Mouse (Mus musculus): ENCODE results near the gene Rbm33. TPM values are rescaled to one million over a fixed set of nuclear protein-coding genes. Genes with fewer than 3 reads are reported as not detected.
A peak's percentile ranks its signal among the peaks of the same experiment; 100 is the strongest.

The Rbm33 gene
- polyA plus RNA-seq, 1 experiment: 19.1 TPM

- no peak for DNase-seq (ENCODE audit: low read depth)
These were observed 95.2 kb downstream of the Rbm33 start for GRCm38 (mm10) chr5:28412006-28412685.

GRCm38 (mm10) chr5:28413533-28413932 lies 96.6 kb downstream of the Rbm33 start:
- peak; percentile 16 for DNase-seq (ENCODE audit: low read depth)

GRCm38 (mm10) chr5:28414076-28414475 lies 97.2 kb downstream of the Rbm33 start:
- no peak for DNase-seq (ENCODE audit: low read depth)

DNA sequence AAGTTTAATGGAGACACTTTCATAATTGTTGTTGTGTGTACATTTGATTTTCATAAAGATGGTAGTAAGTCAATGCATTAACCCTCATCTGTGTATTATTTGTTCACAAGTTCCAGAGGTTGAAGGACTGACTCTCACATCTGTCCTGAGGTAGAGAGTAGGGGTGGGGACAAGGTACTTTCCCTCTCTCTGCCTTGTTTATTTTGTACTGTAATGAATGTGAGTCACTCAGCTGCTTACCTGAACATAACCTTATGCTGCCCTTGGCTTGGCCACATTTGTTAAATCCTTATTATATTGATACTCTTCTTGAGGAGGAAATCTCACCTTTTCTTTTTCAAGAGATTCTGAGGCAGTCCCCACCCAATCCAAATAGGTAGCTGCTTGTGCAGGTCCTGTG lies 99.1 kb downstream of the Rbm33 start:
- DNase-seq (ENCODE audit: low read depth): no peak

- DNase-seq (ENCODE audit: low read depth): no peak
These were observed 101.8 kb downstream of the Rbm33 start for GRCm38 (mm10) chr5:28418734-28419133.

DNA sequence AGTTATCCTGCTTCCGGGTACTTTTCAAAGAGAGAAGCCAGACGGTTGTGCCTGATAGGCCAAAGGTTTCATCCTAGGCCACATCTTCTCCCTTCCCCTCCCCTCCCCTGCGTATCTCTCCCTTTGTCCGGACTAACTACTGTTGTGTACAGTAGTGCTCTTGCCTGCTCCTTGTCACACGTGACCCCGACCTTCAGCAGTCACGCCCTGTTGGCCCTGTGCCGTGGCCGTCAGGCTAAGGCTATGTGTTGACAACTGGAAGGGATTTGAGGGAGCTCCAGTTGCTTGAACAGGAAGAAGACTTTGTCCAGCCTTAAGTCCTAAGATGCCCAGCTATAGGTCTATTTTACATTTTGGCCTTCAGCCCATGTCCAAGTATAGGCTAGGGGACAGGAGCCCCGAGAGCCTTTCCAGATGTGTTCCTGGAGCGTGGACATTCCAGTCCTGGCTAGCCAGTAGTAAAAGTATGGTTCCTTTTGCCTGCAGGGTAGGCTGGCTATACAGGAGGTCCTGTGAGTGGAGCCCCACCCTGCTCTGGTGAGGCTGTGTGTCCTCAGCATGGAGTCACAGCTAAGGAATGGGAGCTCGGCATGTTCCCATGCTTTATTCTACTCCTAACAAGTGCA lies 102.8 kb downstream of the Rbm33 start:
- no peak for DNase-seq (ENCODE audit: low read depth)

DNA sequence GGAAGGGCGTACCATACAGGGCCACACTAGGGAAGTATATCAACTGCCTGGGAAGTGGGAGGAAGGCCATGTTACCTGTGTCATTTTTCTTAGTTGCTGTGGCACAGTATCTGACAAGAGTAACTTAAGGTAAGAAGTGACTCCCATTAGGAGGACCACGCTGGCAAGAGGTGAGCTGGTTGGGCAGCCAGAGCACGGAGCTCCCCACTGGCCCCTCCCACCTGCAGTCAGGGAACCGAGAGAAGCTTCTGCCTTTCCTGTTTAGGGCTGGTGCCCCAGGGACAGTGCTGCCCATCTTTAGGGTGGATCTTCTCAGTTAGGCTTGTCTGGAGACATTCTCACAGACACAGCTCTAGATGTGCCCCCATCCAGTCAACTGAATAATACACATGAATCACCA lies 106.9 kb downstream of the Rbm33 start:
- no peak for DNase-seq (ENCODE audit: low read depth)

GRCm38 (mm10) chr5:28425926-28426325 lies 109.0 kb downstream of the Rbm33 start:
- DNase-seq (ENCODE audit: low read depth): no peak

DNA sequence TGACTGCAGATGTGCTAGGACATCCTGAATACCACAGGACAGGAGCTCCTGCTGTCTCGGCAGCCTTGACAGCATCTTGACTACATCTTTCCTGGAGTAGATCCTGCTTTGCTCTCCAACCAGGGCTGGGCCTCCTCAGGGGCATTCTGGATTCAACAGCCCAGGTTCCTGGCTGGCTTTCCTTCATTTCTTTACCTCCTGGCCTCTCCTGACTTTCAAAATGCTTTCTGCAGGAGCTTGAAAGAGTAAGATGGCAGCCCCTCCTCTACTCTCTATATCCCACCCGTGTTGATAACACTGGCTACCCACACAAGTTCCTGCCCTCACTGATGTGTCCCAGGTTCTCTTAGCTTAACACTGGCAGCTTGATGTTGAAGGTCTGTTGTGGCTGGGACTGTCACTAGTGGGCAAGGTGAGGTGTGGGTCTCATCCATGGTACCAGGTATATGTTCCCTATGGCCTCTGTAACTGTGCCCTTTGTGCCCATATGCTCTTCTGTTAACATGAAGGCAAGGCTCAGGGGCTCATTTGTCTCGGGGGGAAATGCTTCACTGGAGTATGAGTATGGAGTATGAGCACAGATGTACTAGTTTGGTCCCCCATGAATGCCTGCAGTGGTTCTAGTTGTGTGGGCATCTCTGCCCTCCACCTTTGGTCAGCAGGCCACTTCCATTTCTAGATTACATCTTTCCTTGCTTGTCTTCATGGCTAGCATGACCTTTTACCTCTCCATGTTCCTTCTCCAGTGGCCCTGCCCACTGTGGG lies 133.4 kb downstream of the Rbm33 start:
- DNase-seq (ENCODE audit: low read depth): no peak

DNA sequence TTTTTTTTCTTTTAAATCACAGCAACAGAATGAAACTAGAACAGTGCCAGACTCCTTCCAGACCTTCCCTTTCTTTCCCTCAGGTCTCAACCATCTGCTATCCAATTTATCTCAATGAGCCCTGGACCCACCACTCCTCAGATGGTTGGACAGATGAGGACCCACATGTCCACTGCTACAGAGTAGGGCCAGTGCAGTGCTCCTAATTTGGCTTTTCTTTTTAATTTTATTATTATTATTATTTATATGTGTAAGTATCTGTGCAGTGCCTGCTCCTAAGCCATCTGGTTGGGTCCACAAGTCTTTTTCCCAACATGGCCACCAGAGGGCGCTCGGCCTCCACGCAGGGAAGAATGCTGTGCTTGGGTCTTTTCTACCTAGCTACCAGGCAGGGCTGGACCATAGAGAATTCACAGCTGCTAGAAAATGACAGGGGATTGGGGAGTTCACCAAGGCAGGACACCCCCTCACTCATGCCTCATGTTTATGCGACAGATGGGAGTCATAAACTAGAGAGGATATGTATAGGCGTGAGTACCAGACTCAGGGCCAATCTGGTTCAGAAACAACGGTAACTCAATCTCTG lies 134.2 kb downstream of the Rbm33 start:
- no peak for DNase-seq (ENCODE audit: low read depth)

DNA sequence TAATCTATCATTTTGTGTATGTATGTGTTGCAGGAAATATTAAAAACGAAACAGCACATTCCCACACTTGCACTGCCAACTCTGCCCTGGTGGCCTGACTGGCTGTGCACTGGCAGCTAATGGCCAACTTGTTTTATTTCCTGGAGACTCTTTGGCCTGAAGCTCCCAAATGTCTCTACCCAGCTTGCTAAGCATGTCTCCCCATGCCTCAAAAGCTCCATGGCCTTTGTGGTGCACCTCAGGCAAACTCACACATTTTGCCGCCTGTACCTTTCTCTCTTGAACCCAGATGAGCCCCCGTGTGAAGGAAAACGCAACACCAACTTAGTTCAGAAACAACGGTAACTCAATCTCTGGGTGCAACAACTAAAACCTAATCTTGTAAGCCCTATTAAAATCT lies 136.2 kb downstream of the Rbm33 start:
- DNase-seq (ENCODE audit: low read depth): no peak

DNA sequence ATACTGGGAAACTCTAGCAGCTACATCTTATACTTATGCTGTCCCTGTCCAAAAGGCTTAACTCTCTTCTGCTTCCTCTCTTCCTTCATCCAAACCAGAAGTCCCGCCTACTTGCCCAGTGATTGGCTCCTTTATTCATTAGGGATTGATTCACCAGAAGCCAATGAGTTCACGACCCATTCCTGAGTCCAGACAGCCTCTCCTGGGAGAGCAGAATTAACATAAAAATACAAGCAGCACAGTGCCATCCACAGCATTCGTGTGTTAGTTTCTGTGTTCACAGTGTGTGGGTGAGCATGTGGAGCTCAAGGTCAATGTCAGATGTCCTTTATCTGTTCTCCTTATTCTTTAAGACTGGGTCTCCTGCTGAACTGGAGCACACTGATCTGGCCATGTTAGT lies 136.6 kb downstream of the Rbm33 start:
- no peak for DNase-seq (ENCODE audit: low read depth)

- no peak for DNase-seq (ENCODE audit: low read depth)
These were observed 137.6 kb downstream of the Rbm33 start for GRCm38 (mm10) chr5:28454546-28454945.

GRCm38 (mm10) chr5:28455721-28456120 lies 138.8 kb downstream of the Rbm33 start:
- no peak for DNase-seq (ENCODE audit: low read depth)

- no peak for DNase-seq (ENCODE audit: low read depth)
These were observed 139.4 kb downstream of the Rbm33 start for GRCm38 (mm10) chr5:28456366-28456765.

DNA sequence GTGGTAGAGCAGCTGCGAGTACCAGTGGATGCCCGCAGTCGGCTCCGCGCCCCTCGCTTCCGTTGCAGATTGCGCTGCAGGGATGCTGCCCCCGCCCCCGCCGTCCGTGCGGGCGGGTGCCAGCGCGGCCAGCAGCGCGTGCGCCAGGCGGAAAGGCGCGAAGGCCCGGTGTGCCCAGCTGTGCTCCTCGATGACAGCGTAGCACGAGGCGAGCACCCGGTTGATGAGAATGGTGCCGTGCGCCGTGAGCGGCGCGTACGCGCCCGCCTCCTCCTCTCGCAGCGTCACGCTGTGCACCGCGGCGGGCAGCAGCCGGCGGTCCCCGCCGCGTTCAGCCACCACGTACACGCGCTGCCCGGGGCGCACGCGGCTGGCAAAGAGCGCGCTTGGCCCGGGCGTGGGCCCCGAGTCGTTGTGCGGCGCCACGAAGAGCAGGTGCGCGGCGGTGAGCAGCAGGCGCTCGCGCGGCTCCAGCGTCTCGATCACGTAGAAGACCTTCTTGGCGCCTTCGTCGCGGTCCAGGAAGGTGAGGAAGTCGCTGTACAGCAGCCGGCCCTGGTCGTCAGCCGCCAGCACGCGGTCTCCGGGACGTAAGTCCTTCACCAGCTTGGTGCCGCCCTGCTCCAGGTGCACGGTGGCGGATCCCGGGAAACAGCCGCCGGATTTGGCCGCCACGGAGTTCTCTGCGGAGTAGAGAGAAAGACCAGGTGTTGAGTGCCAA lies 141.2 kb downstream of the Rbm33 start:
- DNase-seq (ENCODE audit: low read depth): no peak

- no peak for DNase-seq (ENCODE audit: low read depth)
These were observed 141.9 kb downstream of the Rbm33 start for GRCm38 (mm10) chr5:28458821-28459240.

DNA sequence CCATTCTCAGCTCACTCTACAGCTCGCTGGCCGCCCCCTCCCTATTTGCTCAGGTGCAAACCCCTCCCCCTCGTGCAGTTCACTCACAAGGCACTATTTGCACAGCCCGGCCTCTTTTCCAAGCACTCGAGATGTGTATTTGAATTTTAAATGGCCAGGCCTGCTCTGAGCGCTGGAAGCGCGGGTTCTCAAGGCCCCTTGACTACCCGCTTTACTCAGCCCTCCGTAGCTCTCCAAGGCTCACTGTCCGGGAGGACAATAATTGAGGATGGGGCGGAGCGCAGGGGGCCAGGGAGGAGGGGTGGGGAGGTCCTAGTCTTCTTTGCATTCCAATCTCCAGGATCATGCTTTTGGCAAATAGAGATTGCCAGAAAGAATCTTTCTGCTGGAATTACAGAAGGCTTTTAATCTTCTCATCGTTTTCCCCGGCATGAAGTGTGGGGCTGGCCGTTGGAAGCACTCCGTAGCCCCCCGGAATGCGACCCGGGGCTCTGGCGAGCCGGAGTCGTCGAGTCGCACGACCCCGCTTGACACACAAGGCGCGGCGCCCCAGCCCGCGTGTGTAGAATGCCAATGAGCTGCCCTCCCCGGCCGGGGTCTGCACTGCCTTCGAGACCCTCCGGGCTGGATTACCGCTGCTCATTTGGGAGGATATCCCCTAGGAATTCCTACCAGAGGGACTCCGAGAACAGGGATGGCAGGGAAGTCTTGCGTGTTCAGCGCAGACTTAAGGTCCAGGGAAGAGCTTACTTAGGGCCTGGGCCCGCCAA lies 142.7 kb downstream of the Rbm33 start:
- DNase-seq (ENCODE audit: low read depth): no peak

- no peak for DNase-seq (ENCODE audit: low read depth)
These were observed 143.8 kb downstream of the Rbm33 start for GRCm38 (mm10) chr5:28460556-28461350.

DNA sequence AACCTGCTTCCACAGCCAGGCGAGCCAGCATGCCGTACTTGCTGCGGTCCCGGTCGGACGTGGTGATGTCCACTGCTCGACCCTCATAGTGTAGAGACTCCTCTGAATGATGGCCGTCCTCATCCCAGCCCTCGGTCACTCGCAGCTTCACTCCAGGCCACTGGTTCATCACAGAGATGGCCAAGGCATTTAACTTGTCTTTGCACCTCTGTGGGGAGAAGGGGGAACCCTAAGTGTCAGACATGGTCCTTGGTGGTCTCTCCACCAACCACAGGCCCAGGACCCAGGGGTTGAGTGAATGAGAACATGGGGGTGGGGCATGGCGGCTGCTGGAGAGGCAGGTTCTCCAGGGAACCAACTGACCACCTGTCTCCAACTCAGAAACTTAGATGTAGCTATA lies 144.5 kb downstream of the Rbm33 start:
- no peak for DNase-seq (ENCODE audit: low read depth)

All from gonadal fat pad, adult 2 months (tissue).